Mouse (Mus musculus) fat pad, adult 2 months (tissue): ENCODE measurements around the gene Atoh7.
A peak's percentile ranks its signal among the peaks of the same experiment; 100 is the strongest.
"Not testable (repeated sequence)": the region's sequence is repeated elsewhere in the genome, so short reads cannot be mapped to it uniquely, and the experiment has no call there.

Experiments used
- DNase-seq: peaks from one replicate; pipeline ENCODE4 v3.0.0-alpha.2; 2011; ENCODE audit warnings: low read depth, low spot score; ENCODE audit errors: extremely low read depth

The Atoh7 gene

GRCm38 (mm10) chr10:63099521-63099920 lies at the start of gene Atoh7:
Gene Atoh7 (plus strand): TSS chr10:63099651.
- DNase-seq = no peak

GRCm38 (mm10) chr10:63051267-63051666 lies 48.2 kb upstream of the Atoh7 start:
- DNase-seq = no peak

- DNase-seq = no peak
Observed at GRCm38 (mm10) chr10:63052011-63052410, 47.4 kb upstream of the Atoh7 start.

- DNase-seq = no peak
Observed at GRCm38 (mm10) chr10:63053007-63053406, 46.4 kb upstream of the Atoh7 start.

GRCm38 (mm10) chr10:63054071-63054470 lies 45.4 kb upstream of the Atoh7 start:
- not testable (repeated sequence) for DNase-seq

- no peak for DNase-seq
Observed at GRCm38 (mm10) chr10:63054586-63054985, 44.9 kb upstream of the Atoh7 start.

GRCm38 (mm10) chr10:63056966-63057750 lies 42.3 kb upstream of the Atoh7 start:
- no peak for DNase-seq

- DNase-seq = no peak
Observed at GRCm38 (mm10) chr10:63059862-63060261, 39.6 kb upstream of the Atoh7 start, which contains the start of gene Pbld1. Gene Pbld1 (plus strand): TSS chr10:63060162.

- DNase-seq = peak; percentile 52
Observed at GRCm38 (mm10) chr10:63060406-63060805, 39.0 kb upstream of the Atoh7 start.

- no peak for DNase-seq
Observed at GRCm38 (mm10) chr10:63061266-63061665, 38.2 kb upstream of the Atoh7 start.

GRCm38 (mm10) chr10:63062696-63063095 lies 36.8 kb upstream of the Atoh7 start:
- DNase-seq = no peak

- DNase-seq = no peak
Observed at GRCm38 (mm10) chr10:63063365-63063764, 36.1 kb upstream of the Atoh7 start.

GRCm38 (mm10) chr10:63064516-63064915 lies 34.9 kb upstream of the Atoh7 start:
- DNase-seq = no peak

GRCm38 (mm10) chr10:63065561-63065960 lies 33.9 kb upstream of the Atoh7 start:
- no peak for DNase-seq

GRCm38 (mm10) chr10:63065988-63066387 lies 33.5 kb upstream of the Atoh7 start:
- DNase-seq = no peak

- no peak for DNase-seq
Observed at GRCm38 (mm10) chr10:63086304-63086703, 13.1 kb upstream of the Atoh7 start.

GRCm38 (mm10) chr10:63089103-63089757 lies 10.2 kb upstream of the Atoh7 start:
- no peak for DNase-seq

- no peak for DNase-seq
Observed at GRCm38 (mm10) chr10:63089758-63090571, 9.5 kb upstream of the Atoh7 start.

- no peak for DNase-seq
Observed at GRCm38 (mm10) chr10:63091915-63092314, 7.5 kb upstream of the Atoh7 start.

- DNase-seq = no peak
Observed at GRCm38 (mm10) chr10:63092616-63093550, 6.6 kb upstream of the Atoh7 start.
